Mouse (Mus musculus) cerebellum, postnatal 36 days (tissue): ENCODE measurements at regions not wholly inside any gene's neighbourhood (a gene's known extent, or its start where the extent isn't known, plus 50 kb on each side); places are given as distances from the start of the nearest gene placed in this dataset.

ENCODE experiments used
- DNase-seq, 2 experiments: peaks; one replicate each; pipeline ENCODE4 v3.0.0; 2021 to 2022; ENCODE audit warnings: mixed read lengths in 2 of 2

DNA sequence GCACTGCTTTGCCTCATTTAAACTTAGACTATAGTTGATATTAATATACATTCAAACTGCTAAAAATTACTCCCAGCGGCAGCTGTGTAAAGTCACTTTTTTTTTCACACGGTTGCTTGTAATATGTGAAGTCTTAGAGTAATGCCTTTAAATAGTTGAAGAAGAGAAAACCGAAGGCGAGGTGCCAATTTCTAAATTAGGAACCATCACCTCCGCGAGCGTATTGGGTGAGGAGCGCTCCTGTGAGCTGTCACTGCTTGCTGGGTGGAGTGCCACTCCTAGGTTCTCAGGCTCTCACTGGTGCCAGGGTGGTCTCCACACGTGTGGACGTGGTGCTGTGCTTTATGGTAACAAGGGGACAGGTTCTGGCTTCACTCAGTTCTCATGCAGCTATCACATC lies 82.8 kb upstream of the Nectin3 start:
- DNase-seq, result no peak

DNA sequence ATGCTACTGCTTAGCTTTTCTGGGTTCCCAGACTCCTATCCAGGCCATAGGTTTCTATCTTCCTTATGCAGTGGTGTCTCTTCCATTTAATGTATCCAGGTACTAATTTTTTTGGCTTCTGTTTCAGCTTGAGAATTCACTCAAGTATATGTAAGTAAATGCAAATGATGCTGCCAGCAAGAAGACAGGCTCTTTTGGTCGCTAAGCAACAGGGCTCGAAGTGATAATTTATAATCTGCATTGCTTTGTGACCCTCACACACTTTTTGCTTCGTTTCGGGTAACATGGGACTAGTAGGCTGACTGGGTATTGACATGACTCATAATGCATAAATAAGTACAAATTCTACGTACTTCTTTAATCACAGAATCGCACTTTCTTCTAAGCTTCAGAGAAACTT lies 75.9 kb upstream of the Nectin3 start:
- DNase-seq, result no peak

DNA sequence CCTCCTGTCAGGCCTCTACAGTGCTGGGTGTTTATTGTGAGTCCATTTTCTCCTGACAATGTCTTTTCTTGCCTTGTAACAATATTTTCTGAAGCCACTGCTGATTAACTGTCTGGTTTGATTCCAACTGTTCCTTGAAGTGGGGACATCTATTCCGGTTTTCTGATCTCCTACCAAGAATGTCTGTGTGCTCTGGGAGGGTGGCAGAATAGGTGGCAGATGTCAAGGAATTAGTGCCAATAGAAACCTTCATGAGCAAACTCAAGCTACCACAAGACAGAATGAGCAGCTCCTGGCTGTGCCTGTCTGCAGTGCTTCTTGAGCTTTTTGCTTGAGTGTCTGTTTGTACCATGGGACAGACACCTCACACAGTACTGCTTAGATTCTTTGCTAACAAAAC lies 69.1 kb upstream of the Nectin3 start:
- DNase-seq, result peak; percentile 43 to 55

DNA sequence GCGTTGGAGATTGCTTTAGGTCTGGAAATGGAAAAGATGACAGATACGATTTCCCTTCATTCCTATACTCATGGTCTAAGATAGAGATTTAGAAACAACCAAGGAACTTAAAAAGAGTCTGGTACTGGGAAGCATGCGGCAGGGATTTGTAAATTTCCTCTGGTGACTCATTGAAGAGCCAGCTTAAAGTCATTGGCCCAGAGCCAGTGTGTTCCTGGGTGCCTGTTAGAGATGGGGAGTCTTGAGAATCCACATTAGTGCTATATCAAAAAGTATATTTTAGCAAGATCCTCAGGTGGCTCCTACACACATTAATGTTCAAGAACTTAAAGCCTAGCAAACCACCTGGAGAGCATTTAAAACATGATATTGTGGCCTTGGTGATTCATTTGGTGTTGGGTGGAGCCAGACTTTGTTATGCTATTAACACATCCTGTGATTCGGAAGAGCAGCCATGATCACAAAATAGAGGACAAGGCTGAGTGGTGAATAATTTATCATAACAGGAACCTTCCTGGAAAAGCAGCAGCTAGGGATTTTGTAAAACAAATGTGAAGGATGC lies 67.8 kb upstream of the Nectin3 start:
- no peak for DNase-seq

DNA sequence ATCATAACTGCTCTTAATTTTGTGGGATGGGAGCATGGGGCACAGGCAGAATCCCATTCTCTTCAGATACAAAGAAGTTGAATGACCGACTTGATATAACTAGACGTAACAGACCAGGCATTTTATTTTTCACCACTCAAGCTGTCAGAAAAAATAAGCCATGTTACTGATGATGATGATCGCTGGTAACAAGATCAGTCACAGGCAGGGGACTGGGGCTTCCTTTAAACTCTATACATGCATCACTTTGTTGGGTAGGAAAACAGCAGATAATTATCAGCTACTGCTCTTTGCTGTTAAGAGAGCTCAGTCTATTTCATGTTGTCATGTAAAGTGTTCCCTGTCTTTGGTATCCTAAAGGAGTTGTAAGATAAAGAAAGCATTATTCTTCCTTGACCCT lies 59.0 kb upstream of the Nectin3 start:
- no peak for DNase-seq

DNA sequence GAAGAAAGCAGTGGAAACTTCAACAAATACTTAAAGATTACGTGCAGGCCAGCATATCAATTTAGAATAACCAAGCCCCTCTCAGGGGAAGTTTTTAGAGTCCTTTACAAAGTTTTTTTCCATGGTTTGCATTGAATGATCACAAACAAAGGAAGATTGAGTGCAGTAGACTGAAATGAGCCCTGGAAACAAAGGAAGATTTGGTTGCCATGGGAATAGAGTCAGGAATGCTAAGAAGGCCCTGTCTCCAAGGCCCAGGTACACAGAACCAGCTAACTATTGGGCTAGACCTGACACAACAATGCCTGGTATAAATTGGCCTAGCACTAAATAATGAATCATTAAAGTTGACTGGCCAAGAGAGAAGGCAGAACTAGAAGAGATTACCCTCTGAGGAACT lies 49.9 kb upstream of the Nectin3 start:
- DNase-seq, result no peak
